Comparison of ENCODE assay signal across 12 mouse cellular contexts in the genomic region with DNA sequence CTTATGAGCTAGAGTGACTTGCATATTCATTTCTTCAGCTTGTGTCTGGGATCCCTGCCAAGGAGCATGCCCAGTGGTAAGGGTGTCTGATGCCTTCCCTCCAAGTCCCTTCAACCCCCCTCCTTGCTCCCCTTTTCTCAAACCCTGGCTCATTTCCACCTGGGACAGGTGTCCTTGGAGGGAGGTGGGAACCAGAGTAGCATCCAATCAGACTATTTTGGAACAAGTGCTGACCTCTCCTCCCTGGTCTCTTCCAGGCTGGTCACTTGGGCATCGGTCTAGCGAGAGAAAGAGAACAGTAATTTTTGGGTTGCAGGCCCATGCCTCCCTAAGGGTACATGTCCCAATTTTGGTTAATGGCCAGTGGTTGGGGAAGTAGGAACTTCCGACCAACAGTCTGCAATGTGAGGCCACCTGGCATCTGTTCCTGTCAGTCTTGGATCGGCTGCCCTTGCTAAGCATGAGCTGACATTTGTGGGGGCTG. TPM values are rescaled to one million over a fixed set of nuclear protein-coding genes. Genes with fewer than 3 reads are reported as not detected.
DNase-seq lines count a peak whose midpoint lies in the region; ATAC-seq and TF ChIP-seq lines count a peak whose summit lies in the region.
"Had no signal": no experiment of that assay in that cellular context is flagged by ENCODE, and none has a peak within 500 bp of the region (broad histone marks: within the 10 kb centered on the region; RNA-seq: fewer than 3 reads in every experiment).

No protein-coding gene starts in this region.

- no peak for TF ChIP-seq POLR2A in limb, embryonic 14.5 days (IDR thresholded peaks at IDR 0.05; ENCODE audit: borderline replicate concordance, extremely low read depth, insufficient read depth, insufficient read length)

- peaks cover 23% of the 10 kb centered on the region for H3K4me1 ChIP-seq in limb, embryonic 14.5 days (ENCODE audit: control insufficient read depth, insufficient read depth, low read length)
- peaks cover 36% of the 10 kb centered on the region for H3K4me1 ChIP-seq in limb, embryonic 10.5 days
- peaks cover 71% of the 10 kb centered on the region for H3K4me1 ChIP-seq in neural tube, embryonic 13.5 days (replicated peaks)
- H3K4me1 ChIP-seq in liver, embryonic 11.5 days (replicated peaks; ENCODE audit: control insufficient read depth, insufficient read depth, low read length), result no peaks in the 10 kb centered on the region

- peak; percentile 36 for DNase-seq in limb, embryonic 14.5 days (ENCODE audit: low spot score)
- no peak for DNase-seq in limb, embryonic 10.5 days (ENCODE audit: low spot score)
- peak; percentile 80 to 84 for DNase-seq in cerebellum, postnatal 10 days
- no peak for DNase-seq in lung, postnatal 4 days
- DNase-seq in liver, embryonic 11.5 days (ENCODE audit: low spot score), result no peak
- DNase-seq in frontal cortex, postnatal 10 days (ENCODE audit: low spot score in 2 of 2), result no peak
- DNase-seq: adrenal gland, postnatal 14 days; lung, embryonic 14.5 days had no signal

- H3K4me2 ChIP-seq in limb, embryonic 14.5 days (replicated peaks; ENCODE audit: low read depth, low read length, severe bottlenecking), result no peak overlapping the region
- peak overlapping the region; percentile 51 for H3K4me2 ChIP-seq in neural tube, embryonic 13.5 days
- no peak overlapping the region for H3K4me2 ChIP-seq in liver, embryonic 11.5 days
- H3K4me2 ChIP-seq: heart, embryonic 11.5 days; lung, embryonic 14.5 days had no signal

- H3K36me3 ChIP-seq in limb, embryonic 14.5 days (ENCODE audit: control insufficient read depth, insufficient read depth, low read length), result no peaks in the 10 kb centered on the region
- H3K36me3 ChIP-seq in limb, embryonic 10.5 days, result no peaks in the 10 kb centered on the region
- H3K36me3 ChIP-seq in neural tube, embryonic 13.5 days, result no peaks in the 10 kb centered on the region
- no peaks in the 10 kb centered on the region for H3K36me3 ChIP-seq in liver, embryonic 11.5 days (ENCODE audit: control insufficient read depth, insufficient read depth, low read length)

- H3K27ac ChIP-seq in limb, embryonic 14.5 days (replicated peaks; ENCODE audit: low read depth, low read length), result no peak overlapping the region
- no peak overlapping the region for H3K27ac ChIP-seq in limb, embryonic 10.5 days
- peak overlapping the region; percentile 25; the same call in 1 of the 2 replicates for H3K27ac ChIP-seq in neural tube, embryonic 13.5 days (replicated peaks)
- H3K27ac ChIP-seq in liver, embryonic 11.5 days (ENCODE audit: low read depth, low read length), result no peak overlapping the region

- H3K9me3 ChIP-seq in limb, embryonic 14.5 days (ENCODE audit: control insufficient read depth, low read length), result no peaks in the 10 kb centered on the region
- no peaks in the 10 kb centered on the region for H3K9me3 ChIP-seq in limb, embryonic 10.5 days (replicated peaks)
- H3K9me3 ChIP-seq in neural tube, embryonic 13.5 days, result no peaks in the 10 kb centered on the region
- H3K9me3 ChIP-seq in liver, embryonic 11.5 days (ENCODE audit: control insufficient read depth, low read length), result no peaks in the 10 kb centered on the region

- no peaks in the 10 kb centered on the region; the same call in 1 of the 2 replicates for H3K27me3 ChIP-seq in limb, embryonic 14.5 days (ENCODE audit: control insufficient read depth, insufficient read depth, low read length)
- H3K27me3 ChIP-seq in limb, embryonic 10.5 days (ENCODE audit: low read depth, poor library complexity, severe bottlenecking), result peaks cover 79% of the 10 kb centered on the region
- H3K27me3 ChIP-seq in neural tube, embryonic 13.5 days, result no peaks in the 10 kb centered on the region
- peaks cover 13% of the 10 kb centered on the region for H3K27me3 ChIP-seq in liver, embryonic 11.5 days (replicated peaks; ENCODE audit: control insufficient read depth, insufficient read depth, low read length)

- no peak overlapping the region for H3K4me3 ChIP-seq in limb, embryonic 14.5 days (replicated peaks; ENCODE audit: low read length)
- no peak overlapping the region for H3K4me3 ChIP-seq in limb, embryonic 10.5 days
- H3K4me3 ChIP-seq in neural tube, embryonic 13.5 days, result 0 out of 2 replicates have a peak overlapping the region, but pooled peaks have one; percentile 1
- no peak overlapping the region for H3K4me3 ChIP-seq in liver, embryonic 11.5 days (ENCODE audit: low read depth, low read length)

- H3K9ac ChIP-seq in limb, embryonic 14.5 days (ENCODE audit: low read depth, low read length, severe bottlenecking), result no peak overlapping the region
- H3K9ac ChIP-seq in neural tube, embryonic 13.5 days, result peak overlapping the region; percentile 22; the same call in 1 of the 2 replicates
- no peak overlapping the region for H3K9ac ChIP-seq in liver, embryonic 11.5 days (ENCODE audit: low read depth, low read length)
- H3K9ac ChIP-seq: lung, embryonic 14.5 days had no signal

- 59% methylated on average over 4 of the region's 4 CpGs for WGBS in limb, embryonic 14.5 days
- WGBS in limb, embryonic 10.5 days, result 68% methylated on average over 4 of the region's 4 CpGs
- 70% methylated on average over 4 of the region's 4 CpGs for WGBS in neural tube, embryonic 13.5 days
- WGBS in liver, embryonic 11.5 days, result 67% methylated on average over 4 of the region's 4 CpGs

- 0 out of 2 replicates have a peak, but pooled peaks have one; percentile 25 for ATAC-seq in limb, embryonic 14.5 days (ENCODE audit: low FRiP score, low read depth)
- peak; percentile 67 to 69 for ATAC-seq in hematopoietic stem cell, adult 5-6 weeks (replicated peaks in 1 of 2; ENCODE audit: insufficient read depth in 1 of 2, low FRiP score in 2 of 2, low TSS enrichment in 1 of 2, low read depth in 1 of 2, poor library complexity in 2 of 2, severe bottlenecking in 2 of 2)
- ATAC-seq in neural tube, embryonic 13.5 days (ENCODE audit: low read depth), result no peak
- no peak for ATAC-seq in liver, embryonic 11.5 days (replicated peaks; ENCODE audit: low FRiP score)

RNA-seq across cellular contexts. Expression of gene Rgs8, which starts 14.5 kb away (rescaled TPM):
- polyA plus RNA-seq in limb, embryonic 14.5 days (2012; rRNA removed), result 1.9 and 2.3 TPM in 2 replicates
- polyA plus RNA-seq in limb, embryonic 14.5 days (2014; fragmentation: Nextera tagmentation; extraction: Ambion mirVana), result 1.1 and 1.3 TPM in 2 replicates
- polyA plus RNA-seq in limb, embryonic 10.5 days (2016; fragmentation: Nextera tagmentation; extraction: Ambion mirVana), result 0.28 and 0.61 TPM in 2 replicates
- 0.44 and 3.6 TPM in 2 replicates for total RNA-seq in hematopoietic stem cell, adult 5-6 weeks (2017)
- polyA plus RNA-seq in neural tube, embryonic 13.5 days (2015; fragmentation: Nextera tagmentation; extraction: Ambion mirVana), result 16.9 and 17.2 TPM in 2 replicates
- 0.09 and 0.19 TPM in 2 replicates for polyA plus RNA-seq in liver, embryonic 11.5 days (2014; fragmentation: Nextera tagmentation; extraction: Ambion mirVana)
- total RNA-seq: CH12.LX had no signal

Comparison
In these comparisons a context has a peak if more than half of its experiments do, and no peak if none do; other contexts are left out.
1. DNase-seq: peak in limb, embryonic 14.5 days (single experiment) and cerebellum, postnatal 10 days (2 of 2); none in limb, embryonic 10.5 days (single experiment), lung, postnatal 4 days (0 of 2), liver, embryonic 11.5 days (single experiment) and frontal cortex, postnatal 10 days (0 of 2).
2. ATAC-seq: peak in limb, embryonic 14.5 days (single experiment) and hematopoietic stem cell, adult 5-6 weeks (2 of 2); none in neural tube, embryonic 13.5 days (single experiment) and liver, embryonic 11.5 days (single experiment).